Mouse (Mus musculus): Measurements from ENCODE around the gene Ide. TPM values are rescaled to one million over a fixed set of nuclear protein-coding genes. Genes with fewer than 3 reads are reported as not detected.

Ide gene
- polyA plus RNA-seq, 1 experiment from 2014 or later, result 48.7 TPM

GRCm38 (mm10) chr19:37262389-37262788, 75.3 kb downstream of the Ide start:
- Histone ChIP-seq H3K36me3 (no peaks in the 10 kb centered on the region), H3K4me1 (peaks cover 9% of the 10 kb centered on the region), H3K4me3 (no peak overlapping the region), H3K27ac (replicated peaks) (no peak overlapping the region), H3K27me3 (no peaks in the 10 kb centered on the region), H3K9me3 (no peaks in the 10 kb centered on the region), H3K9ac (replicated peaks) (no peak overlapping the region), H3K4me2 (replicated peaks) (no peak overlapping the region)
- 66% methylated on average over 4 of the region's 4 CpGs for WGBS
- ATAC-seq (ENCODE audit: low FRiP score, low read depth), result no peak

DNA sequence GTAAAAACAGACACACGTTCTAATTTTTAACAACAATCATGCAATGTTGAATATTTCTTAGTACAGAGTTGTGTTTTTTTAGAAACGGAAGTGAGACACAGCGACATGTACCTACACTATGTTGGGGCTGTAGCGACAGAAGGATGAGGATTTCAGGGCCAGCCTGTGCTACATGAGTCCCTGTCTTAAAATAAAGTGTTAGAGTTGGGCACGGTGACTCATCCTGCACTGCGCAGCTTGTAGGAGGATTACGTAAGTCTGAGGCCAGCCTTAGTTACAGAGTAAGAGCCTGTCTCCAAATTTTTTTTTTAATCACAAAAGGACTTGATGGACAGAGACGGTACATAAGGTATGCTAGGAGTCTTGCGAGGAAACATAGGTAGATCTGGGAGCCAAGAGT, 82.3 kb downstream of the Ide start:
- ATAC-seq (ENCODE audit: low FRiP score, low read depth), result no peak
- no peak overlapping the region for H3K4me3 ChIP-seq
- no peaks in the 10 kb centered on the region for H3K9me3 ChIP-seq
- H3K27me3 ChIP-seq, result no peaks in the 10 kb centered on the region
- H3K27ac ChIP-seq (replicated peaks), result no peak overlapping the region
- H3K9ac ChIP-seq (replicated peaks), result no peak overlapping the region
- 90% methylated on average over 9 of the region's 9 CpGs for WGBS
- H3K4me1 ChIP-seq, result no peaks in the 10 kb centered on the region
- no peaks in the 10 kb centered on the region for H3K36me3 ChIP-seq
- no peak overlapping the region for H3K4me2 ChIP-seq (replicated peaks)

GRCm38 (mm10) chr19:37252104-37252503, 85.5 kb downstream of the Ide start:
- Histone ChIP-seq H3K9ac (replicated peaks) (no peak overlapping the region), H3K27me3 (no peaks in the 10 kb centered on the region), H3K4me1 (no peaks in the 10 kb centered on the region), H3K27ac (replicated peaks) (no peak overlapping the region), H3K9me3 (no peaks in the 10 kb centered on the region), H3K4me3 (no peak overlapping the region), H3K4me2 (replicated peaks) (no peak overlapping the region), H3K36me3 (no peaks in the 10 kb centered on the region)
- ATAC-seq (ENCODE audit: low FRiP score, low read depth), result no peak
- WGBS, result 63% methylated on average over 6 of the region's 6 CpGs

GRCm38 (mm10) chr19:37248199-37248598, 89.5 kb downstream of the Ide start:
- Histone ChIP-seq H3K4me1 (no peaks in the 10 kb centered on the region), H3K27ac (replicated peaks) (no peak overlapping the region), H3K9me3 (no peaks in the 10 kb centered on the region), H3K4me3 (no peak overlapping the region), H3K4me2 (replicated peaks) (no peak overlapping the region), H3K27me3 (no peaks in the 10 kb centered on the region), H3K9ac (replicated peaks) (no peak overlapping the region), H3K36me3 (no peaks in the 10 kb centered on the region)
- no peak for ATAC-seq (ENCODE audit: low FRiP score, low read depth)
- 85% methylated on average over 3 of the region's 3 CpGs for WGBS

DNA sequence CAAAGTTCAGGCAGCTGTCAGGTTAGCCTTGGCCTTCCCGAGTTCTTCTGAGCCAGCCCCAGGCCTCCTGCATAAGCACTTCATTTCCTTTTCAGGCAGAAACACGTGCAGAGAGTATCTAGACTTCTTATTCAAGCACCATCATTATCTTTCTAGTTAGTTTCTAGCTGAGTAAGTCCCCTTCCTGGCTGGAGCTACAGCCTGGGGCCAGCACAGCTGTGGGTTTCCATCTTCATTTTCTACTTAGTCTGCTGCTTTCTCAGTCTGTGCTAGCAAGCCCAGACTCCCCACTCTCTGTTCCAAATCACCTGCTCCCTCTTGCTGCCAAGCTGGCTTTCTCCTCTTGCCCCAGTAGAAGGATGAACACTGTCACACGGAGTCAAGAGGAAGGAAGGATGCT, 90.8 kb downstream of the Ide start:
- ATAC-seq (ENCODE audit: low FRiP score, low read depth), result no peak
- WGBS, result 43% methylated on average over 3 of the region's 3 CpGs
- H3K27me3 ChIP-seq, result no peaks in the 10 kb centered on the region

GRCm38 (mm10) chr19:37242707-37243106, 94.9 kb downstream of the Ide start:
- 48% methylated on average over 2 of the region's 2 CpGs for WGBS
- Histone ChIP-seq H3K9me3 (no peaks in the 10 kb centered on the region), H3K9ac (replicated peaks) (no peak overlapping the region), H3K4me3 (no peak overlapping the region), H3K27me3 (peaks cover 5% of the 10 kb centered on the region; the same call in 1 of the 2 replicates), H3K27ac (replicated peaks) (no peak overlapping the region), H3K36me3 (no peaks in the 10 kb centered on the region), H3K4me1 (peaks cover 15% of the 10 kb centered on the region), H3K4me2 (replicated peaks) (no peak overlapping the region)
- ATAC-seq (ENCODE audit: low FRiP score, low read depth), result no peak

More for the DNA sequence above, 90.8 kb downstream of the Ide start:
- Histone ChIP-seq H3K27ac (replicated peaks) (no peak overlapping the region), H3K4me1 (no peaks in the 10 kb centered on the region), H3K9ac (replicated peaks) (no peak overlapping the region), H3K9me3 (no peaks in the 10 kb centered on the region), H3K4me2 (replicated peaks) (no peak overlapping the region), H3K4me3 (no peak overlapping the region), H3K36me3 (no peaks in the 10 kb centered on the region)

DNA sequence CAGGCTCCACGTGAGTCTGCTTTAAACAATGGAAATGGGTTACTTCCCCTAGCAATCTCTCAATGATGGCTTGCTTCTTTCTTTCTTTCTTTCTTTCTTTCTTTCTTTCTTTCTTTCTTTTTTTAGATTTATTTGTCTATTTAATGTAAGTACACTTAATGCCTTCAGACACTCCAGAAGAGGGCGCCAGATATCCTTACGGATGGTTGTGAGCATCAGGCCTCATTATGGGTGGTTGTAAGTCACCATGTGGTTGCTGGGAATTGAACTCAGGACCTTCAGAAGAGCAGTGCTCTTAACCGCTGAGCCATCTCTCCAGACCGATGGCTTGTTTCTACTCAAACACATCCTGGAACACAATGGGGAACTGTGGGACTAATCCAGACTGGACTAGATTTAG, 96.5 kb downstream of the Ide start:
- Histone ChIP-seq H3K9ac (replicated peaks) (no peak overlapping the region), H3K9me3 (no peaks in the 10 kb centered on the region)
- no peak for ATAC-seq (ENCODE audit: low FRiP score, low read depth)

DNA sequence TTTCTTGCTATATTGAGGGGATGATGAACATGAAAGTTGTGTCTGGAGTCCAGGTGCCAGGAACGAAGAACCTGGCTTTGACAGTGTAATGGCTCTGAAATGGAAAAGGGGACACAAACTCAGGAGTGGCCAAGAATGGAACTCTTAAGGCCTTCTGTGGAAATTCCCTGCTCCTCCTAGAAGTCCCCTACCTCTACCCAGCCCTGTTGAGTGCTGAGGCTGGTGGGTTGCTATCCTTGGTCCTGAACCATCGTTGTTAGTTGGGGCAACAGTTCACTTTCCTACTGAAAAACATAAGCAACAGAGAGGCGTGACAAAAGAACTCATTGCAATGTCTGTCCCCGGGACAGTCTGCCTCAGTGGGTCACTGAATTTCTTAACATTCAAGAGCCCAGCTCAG, 98.6 kb downstream of the Ide start:
- Histone ChIP-seq H3K4me1 (peaks cover 19% of the 10 kb centered on the region), H3K9ac (replicated peaks) (no peak overlapping the region), H3K27me3 (peaks cover 32% of the 10 kb centered on the region), H3K27ac (replicated peaks) (no peak overlapping the region), H3K9me3 (no peaks in the 10 kb centered on the region), H3K4me2 (replicated peaks) (no peak overlapping the region), H3K36me3 (no peaks in the 10 kb centered on the region), H3K4me3 (no peak overlapping the region)
- 35% methylated on average over 4 of the region's 4 CpGs for WGBS
- no peak for ATAC-seq (ENCODE audit: low FRiP score, low read depth)

More for the DNA sequence above, 96.5 kb downstream of the Ide start:
- Histone ChIP-seq H3K36me3 (no peaks in the 10 kb centered on the region), H3K4me1 (peaks cover 15% of the 10 kb centered on the region), H3K27ac (replicated peaks) (no peak overlapping the region), H3K27me3 (peaks cover 11% of the 10 kb centered on the region), H3K4me2 (replicated peaks) (no peak overlapping the region), H3K4me3 (no peak overlapping the region)
- 70% methylated on average over 5 of the region's 5 CpGs for WGBS

- Histone ChIP-seq H3K4me2 (replicated peaks) (0 out of 2 replicates have a peak overlapping the region, but pooled peaks have one; percentile 2), H3K9me3 (no peaks in the 10 kb centered on the region), H3K27me3 (peaks cover 36% of the 10 kb centered on the region), H3K36me3 (no peaks in the 10 kb centered on the region), H3K9ac (replicated peaks) (no peak overlapping the region), H3K27ac (replicated peaks) (no peak overlapping the region), H3K4me3 (no peak overlapping the region), H3K4me1 (peaks cover 23% of the 10 kb centered on the region)
- WGBS, result 22% methylated on average over 7 of the region's 7 CpGs
- ATAC-seq (ENCODE audit: low FRiP score, low read depth), result no peak
Observed at GRCm38 (mm10) chr19:37238651-37239050, 99.0 kb downstream of the Ide start.

GRCm38 (mm10) chr19:37237712-37238437, 99.8 kb downstream of the Ide start:
- 8% methylated on average over 15 of the region's 15 CpGs for WGBS
- H3K4me3 ChIP-seq, result no peak overlapping the region

GRCm38 (mm10) chr19:37237306-37237705, 100.3 kb downstream of the Ide start:
- H3K9me3 ChIP-seq, result no peaks in the 10 kb centered on the region
- peaks cover 42% of the 10 kb centered on the region for H3K27me3 ChIP-seq
- H3K36me3 ChIP-seq, result no peaks in the 10 kb centered on the region
- no peak overlapping the region for H3K4me3 ChIP-seq
- no peak overlapping the region for H3K9ac ChIP-seq (replicated peaks)
- no peak overlapping the region for H3K27ac ChIP-seq (replicated peaks)
- H3K4me1 ChIP-seq, result peaks cover 25% of the 10 kb centered on the region
- no peak for ATAC-seq (ENCODE audit: low FRiP score, low read depth)
- WGBS, result 53% methylated on average over 5 of the region's 5 CpGs
- H3K4me2 ChIP-seq (replicated peaks), result no peak overlapping the region

More at GRCm38 (mm10) chr19:37237712-37238437, 99.8 kb downstream of the Ide start:
- peaks cover 25% of the 10 kb centered on the region for H3K4me1 ChIP-seq
- H3K27me3 ChIP-seq, result peaks cover 41% of the 10 kb centered on the region
- ATAC-seq (ENCODE audit: low FRiP score, low read depth), result no peak
- peak overlapping the region; percentile 2 for H3K4me2 ChIP-seq (replicated peaks)
- H3K27ac ChIP-seq (replicated peaks), result no peak overlapping the region
- H3K9me3 ChIP-seq, result no peaks in the 10 kb centered on the region
- no peak overlapping the region for H3K9ac ChIP-seq (replicated peaks)
- H3K36me3 ChIP-seq, result no peaks in the 10 kb centered on the region

DNA sequence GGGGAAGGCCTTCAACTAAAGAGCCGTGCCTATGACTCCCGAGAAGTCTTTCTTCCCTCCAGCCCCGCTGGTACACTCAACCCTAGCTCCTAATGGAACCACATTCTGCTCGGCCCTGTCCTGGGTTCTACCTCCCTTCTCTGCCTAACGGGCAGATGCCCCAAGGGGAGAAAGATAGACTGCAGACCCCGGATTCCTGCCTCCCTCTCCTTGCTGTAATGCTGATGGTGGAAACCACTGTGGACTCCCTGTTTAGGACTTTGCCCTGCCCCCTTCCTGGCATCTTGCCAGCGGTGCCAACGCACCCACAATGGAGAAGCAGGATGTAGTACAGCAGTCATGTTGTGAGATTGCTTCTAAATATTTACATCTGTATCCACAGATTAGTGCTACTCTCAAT, 101.8 kb downstream of the Ide start:
- Histone ChIP-seq H3K4me2 (replicated peaks) (no peak overlapping the region), H3K4me3 (no peak overlapping the region), H3K9me3 (no peaks in the 10 kb centered on the region), H3K36me3 (no peaks in the 10 kb centered on the region), H3K4me1 (peaks cover 25% of the 10 kb centered on the region), H3K9ac (replicated peaks) (no peak overlapping the region), H3K27me3 (peaks cover 42% of the 10 kb centered on the region), H3K27ac (replicated peaks) (no peak overlapping the region)
- WGBS, result 64% methylated on average over 8 of the region's 8 CpGs
- no peak for ATAC-seq (ENCODE audit: low FRiP score, low read depth)
